Mouse (Mus musculus): ENCODE data around the gene Cers1.

DNA sequence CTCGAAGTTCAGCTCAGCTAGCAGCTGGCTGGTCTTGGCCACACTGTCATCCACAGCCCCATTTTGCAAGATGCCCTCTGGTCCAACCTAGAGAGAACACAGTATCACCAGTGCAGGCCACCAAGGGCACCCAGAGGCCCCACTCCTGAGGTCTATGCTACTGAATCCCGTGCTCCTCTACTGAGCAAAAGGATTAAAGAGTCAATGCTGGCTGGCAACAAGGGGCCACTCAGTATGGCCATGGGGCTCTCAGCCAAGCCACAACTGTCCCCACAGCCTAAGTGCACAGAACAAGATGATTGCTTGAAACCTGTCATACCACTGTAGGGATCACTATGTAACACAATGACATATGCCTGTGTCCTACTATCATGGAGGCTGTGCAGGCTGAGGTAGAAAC, 28.7 kb downstream of the Cers1 start:
- no peak for TF ChIP-seq USF1 (IDR thresholded peaks at IDR 0.05; ENCODE audit: low read depth)
- TF ChIP-seq CTCF (IDR thresholded peaks at IDR 0.05; ENCODE audit: control insufficient read depth, insufficient read depth, insufficient read length) = no peak
- no peak for TF ChIP-seq MAX (IDR thresholded peaks at IDR 0.05)
- no peak for TF ChIP-seq MYOG (IDR thresholded peaks at IDR 0.05; ENCODE audit: control insufficient read depth, extremely low read depth, insufficient read length)
- no peak for TF ChIP-seq CEBPB (IDR thresholded peaks at IDR 0.05; ENCODE audit: low read depth)
- TF ChIP-seq MYOD1 (IDR thresholded peaks at IDR 0.05; ENCODE audit: control insufficient read depth, insufficient read length, low read depth) = no peak
